Mouse (Mus musculus): ENCODE results near the gene Gm10803. TPM values are rescaled to one million over a fixed set of nuclear protein-coding genes. Genes with fewer than 3 reads are reported as not detected.

Gene Gm10803
- not detected for polyA plus RNA-seq (2017; shearing (Covaris generic))

DNA sequence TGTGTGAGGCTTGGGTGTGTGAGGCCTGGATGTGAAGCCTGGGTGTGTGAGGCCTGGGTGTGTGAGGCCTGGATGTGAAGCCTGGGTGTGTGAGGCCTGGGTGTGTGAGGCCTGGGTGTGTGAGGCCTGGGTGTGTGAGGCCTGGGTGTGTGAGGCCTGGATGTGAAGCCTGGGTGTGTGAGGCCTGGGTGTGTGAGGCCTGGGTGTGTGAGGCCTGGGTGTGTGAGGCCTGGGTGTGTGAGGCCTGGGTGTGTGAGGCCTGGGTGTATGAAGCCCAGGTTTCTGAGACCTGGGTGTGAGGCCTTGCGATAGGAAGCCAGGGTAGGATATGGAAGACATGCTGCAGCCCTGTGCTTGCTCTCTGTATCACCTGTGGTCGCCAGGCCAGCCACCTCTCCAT is at the start of gene Gm10803:
TSS of gene Gm10803 (plus strand) at position 301 of the 400 bp plus-strand sequence.

Other genes starting within 250 kb of the Gm10803 start
- gene Tspan18, start 226.1 kb upstream of the Gm10803 start, polyA plus RNA-seq (2017; shearing (Covaris generic)): 0.39 TPM
- gene Cd82, start 97.4 kb upstream of the Gm10803 start, polyA plus RNA-seq (2017; shearing (Covaris generic)): 946 TPM
- gene Alx4, start 81.8 kb downstream of the Gm10803 start, polyA plus RNA-seq (2017; shearing (Covaris generic)): not detected

All from inflammation-experienced regulatory T-cells, adult 16 weeks (primary cell).